Mouse (Mus musculus) intestine, embryonic 16.5 days (tissue): ENCODE measurements around the gene Mki67. TPM values are rescaled to one million over a fixed set of nuclear protein-coding genes. Genes with fewer than 3 reads are reported as not detected.
A peak's percentile ranks its signal among the peaks of the same experiment; 100 is the strongest.
"Not testable (repeated sequence)": the region's sequence is repeated elsewhere in the genome, so short reads cannot be mapped to it uniquely, and the experiment has no call there.

Experiments used
- ATAC-seq: fragments of 200-750 bp; cut with Nextera tagmentation; 2 replicates; pipeline ENCODE4 v1.8.0; 2017; ENCODE audit warnings: moderate TSS enrichment, moderate library complexity
- H3K27ac ChIP-seq: fragments of 300-500 bp; sonication (generic); 2 replicates; pipeline ENCODE4 v1.5.1; 2014; ENCODE audit warnings: mild to moderate bottlenecking, low read length
- H3K27me3 ChIP-seq: fragments of 300-500 bp; sonication (generic); replicated peaks from 2 replicates; pipeline ENCODE4 v1.6.1; 2014; ENCODE audit warnings: low read length, control low read depth, mixed read lengths; ENCODE audit not compliant: control insufficient read depth, insufficient read depth
- H3K36me3 ChIP-seq: fragments of 300-500 bp; sonication (generic); 2 replicates; pipeline ENCODE4 v1.6.1; 2014; ENCODE audit warnings: low read length, control low read depth; ENCODE audit not compliant: control insufficient read depth, insufficient read depth
- H3K4me1 ChIP-seq: fragments of 300-500 bp; sonication (generic); 2 replicates; pipeline ENCODE4 v1.6.1; 2014; ENCODE audit warnings: low read length, control low read depth, mixed read lengths; ENCODE audit not compliant: control insufficient read depth, insufficient read depth
- H3K4me2 ChIP-seq: fragments of 300-500 bp; sonication (generic); 2 replicates; pipeline ENCODE4 v1.6.1; 2014; ENCODE audit warnings: low read depth, low read length, control low read depth
- H3K4me3 ChIP-seq: fragments of 300-500 bp; sonication (generic); 2 replicates; pipeline ENCODE4 v1.5.1; 2014; ENCODE audit warnings: mild to moderate bottlenecking, low read length
- H3K9ac ChIP-seq: fragments of 300-500 bp; sonication (generic); 2 replicates; pipeline ENCODE4 v1.6.1; 2014; ENCODE audit warnings: low read depth, low read length
- H3K9me3 ChIP-seq: fragments of 300-500 bp; sonication (generic); 2 replicates; pipeline ENCODE4 v1.6.1; 2016; ENCODE audit warnings: low read length, control low read depth; ENCODE audit not compliant: control insufficient read depth
- WGBS: fragments of 180-500 bp; shearing (Covaris S2); extraction: QIAGEN DNeasy Blood & Tissue Kit; methylation state at CpG from one replicate; pipeline ENCODE4 v1.1.7; 2014; 5-methylcytosine and 5-hydroxymethylcytosine counted together
- polyA plus RNA-seq: library from polyadenylated mRNA; unstranded; fragments of >200 nt; fragmentation: Nextera tagmentation; extraction: Ambion mirVana; gene quantifications from 2 replicates; pipeline ENCODE4 v1.2.1, GENCODE M21; 2015

Gene Mki67
- polyA plus RNA-seq, 1 experiment from 2014 or later, result 23.2 TPM

DNA sequence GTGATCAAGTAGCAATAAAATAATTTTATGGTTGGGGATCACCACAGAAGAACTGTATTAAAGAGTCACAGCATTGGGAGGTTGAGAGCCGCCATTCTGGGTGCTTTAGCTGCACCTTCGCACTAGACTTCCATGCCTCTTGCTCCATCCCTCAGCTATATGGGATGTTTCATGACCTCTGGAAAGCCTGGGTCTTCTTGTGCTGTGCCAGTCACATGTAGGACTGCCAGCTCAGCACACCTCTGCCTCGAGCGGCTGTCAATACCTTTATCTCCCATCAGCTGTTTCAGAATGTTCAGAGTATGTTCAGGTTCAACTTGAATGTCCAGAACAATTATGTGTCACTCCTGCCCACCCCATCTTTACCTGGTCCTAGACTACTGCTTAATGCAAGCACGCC is 24.2 kb downstream of the Mki67 start:
- no peaks in the 10 kb centered on the region for H3K4me1 ChIP-seq
- no peaks in the 10 kb centered on the region for H3K27me3 ChIP-seq
- no peak overlapping the region for H3K27ac ChIP-seq
- peaks cover 51% of the 10 kb centered on the region for H3K36me3 ChIP-seq
- no peaks in the 10 kb centered on the region for H3K9me3 ChIP-seq
- no peak overlapping the region for H3K4me3 ChIP-seq
- WGBS, result 92% methylated on average over 5 of the region's 5 CpGs
- no peak overlapping the region for H3K9ac ChIP-seq
- ATAC-seq, result no peak
- H3K4me2 ChIP-seq, result no peak overlapping the region

DNA sequence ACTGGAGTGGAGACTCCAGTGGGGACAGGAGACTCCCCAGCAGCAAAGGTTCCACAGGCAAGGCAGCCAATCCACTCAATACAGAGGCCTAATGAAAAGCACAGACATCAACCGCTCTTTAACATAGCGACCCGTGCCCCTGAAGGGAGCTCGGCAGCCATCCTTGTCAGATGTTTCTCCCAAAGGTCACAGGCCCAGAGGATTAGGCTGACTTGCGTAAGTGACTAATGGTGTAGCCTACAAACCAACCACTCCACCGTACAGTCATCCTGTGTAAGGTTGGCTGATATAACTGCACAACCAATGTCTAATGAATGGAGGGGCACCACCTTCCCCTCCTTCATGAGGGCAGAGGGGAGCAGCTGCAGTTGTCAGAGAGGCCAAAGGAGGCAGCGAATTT is 26.8 kb downstream of the Mki67 start:
- Histone ChIP-seq H3K27ac (no peak overlapping the region), H3K36me3 (peaks cover 42% of the 10 kb centered on the region), H3K9me3 (no peaks in the 10 kb centered on the region), H3K4me2 (no peak overlapping the region), H3K4me3 (no peak overlapping the region), H3K9ac (no peak overlapping the region), H3K4me1 (no peaks in the 10 kb centered on the region), H3K27me3 (no peaks in the 10 kb centered on the region)
- ATAC-seq, result no peak
- WGBS, result 94% methylated on average over 7 of the region's 7 CpGs

DNA sequence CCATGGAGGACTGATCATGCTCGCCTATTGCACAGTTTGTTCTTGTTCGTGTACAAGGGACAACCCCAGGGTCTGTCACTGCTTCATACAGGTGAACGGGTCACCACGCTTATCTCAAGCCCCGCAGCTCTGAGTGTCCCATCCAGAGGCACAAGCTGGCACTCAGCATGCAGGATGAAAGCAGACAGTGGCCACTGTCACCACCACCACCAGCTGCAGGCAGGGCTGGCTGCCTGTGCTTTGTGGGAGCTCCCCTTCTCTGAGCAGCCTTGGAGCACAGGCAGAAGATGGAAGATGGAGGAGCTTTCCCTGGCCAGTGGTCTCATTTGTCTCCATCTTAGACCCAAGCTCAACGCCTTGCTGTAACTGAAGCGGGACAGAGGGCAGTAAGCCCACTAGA is 31.2 kb downstream of the Mki67 start:
- H3K4me2 ChIP-seq, result no peak overlapping the region
- H3K27ac ChIP-seq, result no peak overlapping the region
- 81% methylated on average over 7 of the region's 7 CpGs for WGBS

DNA sequence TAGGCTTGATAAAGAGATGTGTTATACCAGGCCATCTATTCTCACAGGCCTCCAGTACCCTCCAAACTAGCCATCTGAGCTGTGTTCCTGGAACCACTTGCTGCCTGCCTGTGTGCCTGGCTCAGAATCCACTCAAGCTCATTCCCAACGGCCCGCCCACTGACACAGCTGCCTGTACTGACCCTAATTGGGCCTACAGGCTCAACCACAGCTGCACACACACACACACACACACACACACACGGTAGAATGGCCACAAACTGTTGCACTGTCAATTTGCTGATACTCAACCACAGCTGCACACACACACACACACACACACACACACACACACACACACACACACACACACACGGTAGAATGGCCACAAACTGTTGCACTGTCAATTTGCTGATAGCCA is 32.1 kb downstream of the Mki67 start:
- not testable (repeated sequence) for H3K4me2 ChIP-seq, H3K4me1 ChIP-seq, H3K4me3 ChIP-seq, H3K9ac ChIP-seq, H3K9me3 ChIP-seq, H3K27ac ChIP-seq, H3K27me3 ChIP-seq
- ATAC-seq, result peak; percentile 41; the same call in 1 of the 2 replicates
- H3K36me3 ChIP-seq, result peaks cover 22% of the 10 kb centered on the region
- 60% methylated on average over 4 of the region's 4 CpGs for WGBS

More for the DNA sequence above, 31.2 kb downstream of the Mki67 start:
- Histone ChIP-seq H3K4me1 (no peaks in the 10 kb centered on the region), H3K4me3 (no peak overlapping the region), H3K36me3 (peaks cover 25% of the 10 kb centered on the region), H3K27me3 (no peaks in the 10 kb centered on the region), H3K9me3 (no peaks in the 10 kb centered on the region), H3K9ac (no peak overlapping the region)
- no peak for ATAC-seq

DNA sequence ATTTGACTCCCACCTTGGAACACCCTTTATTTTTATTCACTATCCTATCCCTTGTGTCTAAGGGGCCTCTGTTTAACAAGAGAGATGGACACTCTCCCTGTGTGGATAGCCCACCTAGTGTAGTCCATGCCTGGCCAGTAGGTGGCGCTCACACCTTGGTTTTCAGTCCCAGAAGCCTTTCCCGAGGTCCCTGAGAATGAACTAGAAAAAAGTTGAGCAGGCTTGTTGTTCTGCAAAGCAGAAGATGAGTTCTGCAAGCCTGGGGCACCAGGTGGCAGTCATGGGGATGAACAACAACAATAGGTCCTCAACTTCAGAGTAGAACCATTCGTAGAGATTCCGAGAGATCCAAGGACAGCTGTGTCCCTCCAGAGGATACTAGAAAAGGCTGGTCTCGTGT is 35.8 kb downstream of the Mki67 start:
- Histone ChIP-seq H3K27ac (no peak overlapping the region), H3K27me3 (no peaks in the 10 kb centered on the region), H3K36me3 (peaks cover 4% of the 10 kb centered on the region; the same call in 1 of the 2 replicates), H3K4me1 (no peaks in the 10 kb centered on the region), H3K4me3 (no peak overlapping the region), H3K9ac (no peak overlapping the region), H3K9me3 (no peaks in the 10 kb centered on the region), H3K4me2 (no peak overlapping the region)
- 72% methylated on average over 5 of the region's 5 CpGs for WGBS
- no peak for ATAC-seq

DNA sequence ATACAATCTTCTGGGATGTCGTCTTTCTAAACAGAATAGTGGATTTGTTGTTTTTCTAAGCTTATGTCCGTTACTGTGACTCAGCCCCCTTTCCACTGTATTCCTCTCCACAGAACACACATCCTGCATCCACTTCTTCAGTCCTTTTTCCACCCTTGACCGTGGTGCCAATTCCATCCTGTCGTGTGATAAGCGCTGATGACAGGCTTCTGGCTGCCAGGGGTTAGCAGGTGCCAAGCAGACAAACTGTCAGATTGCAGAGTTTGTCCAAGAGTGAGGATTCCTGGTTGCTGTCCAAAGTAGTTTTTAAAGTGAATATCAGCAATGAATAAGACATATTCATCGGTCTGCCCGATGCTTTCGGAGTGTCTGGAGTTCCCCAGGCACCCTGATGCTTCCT is 39.4 kb downstream of the Mki67 start:
- Histone ChIP-seq H3K27me3 (no peaks in the 10 kb centered on the region), H3K36me3 (no peaks in the 10 kb centered on the region), H3K4me3 (no peak overlapping the region), H3K4me2 (no peak overlapping the region), H3K9me3 (no peaks in the 10 kb centered on the region), H3K27ac (no peak overlapping the region), H3K4me1 (no peaks in the 10 kb centered on the region), H3K9ac (no peak overlapping the region)
- WGBS, result 86% methylated on average over 8 of the region's 8 CpGs
- ATAC-seq, result no peak

DNA sequence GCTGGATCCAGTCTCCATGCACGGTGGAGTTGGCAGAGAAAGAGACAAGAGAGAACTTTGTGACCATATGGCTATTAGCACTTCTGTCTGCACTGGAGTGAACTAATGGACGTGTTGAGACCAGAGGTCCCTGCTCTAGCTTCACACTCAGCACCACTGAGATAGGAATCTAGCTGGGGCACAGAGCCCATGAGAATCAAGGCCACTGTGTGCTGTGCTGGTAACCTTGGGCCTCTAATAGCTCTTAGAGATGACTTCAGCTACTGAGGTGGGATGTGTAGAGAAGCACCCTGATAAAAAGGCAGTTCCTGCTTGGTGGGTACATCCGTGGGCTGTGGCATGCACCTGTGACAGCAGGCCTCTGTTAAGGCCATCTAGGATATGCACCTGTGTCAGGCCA is 42.6 kb downstream of the Mki67 start:
- H3K9ac ChIP-seq, result no peak overlapping the region
- WGBS, result 77% methylated on average over 3 of the region's 3 CpGs
- no peak overlapping the region for H3K4me2 ChIP-seq
- no peak for ATAC-seq
- H3K9me3 ChIP-seq, result no peaks in the 10 kb centered on the region
- no peak overlapping the region for H3K27ac ChIP-seq
- H3K4me1 ChIP-seq, result no peaks in the 10 kb centered on the region
- no peak overlapping the region for H3K4me3 ChIP-seq
- no peaks in the 10 kb centered on the region for H3K27me3 ChIP-seq
- no peaks in the 10 kb centered on the region for H3K36me3 ChIP-seq

DNA sequence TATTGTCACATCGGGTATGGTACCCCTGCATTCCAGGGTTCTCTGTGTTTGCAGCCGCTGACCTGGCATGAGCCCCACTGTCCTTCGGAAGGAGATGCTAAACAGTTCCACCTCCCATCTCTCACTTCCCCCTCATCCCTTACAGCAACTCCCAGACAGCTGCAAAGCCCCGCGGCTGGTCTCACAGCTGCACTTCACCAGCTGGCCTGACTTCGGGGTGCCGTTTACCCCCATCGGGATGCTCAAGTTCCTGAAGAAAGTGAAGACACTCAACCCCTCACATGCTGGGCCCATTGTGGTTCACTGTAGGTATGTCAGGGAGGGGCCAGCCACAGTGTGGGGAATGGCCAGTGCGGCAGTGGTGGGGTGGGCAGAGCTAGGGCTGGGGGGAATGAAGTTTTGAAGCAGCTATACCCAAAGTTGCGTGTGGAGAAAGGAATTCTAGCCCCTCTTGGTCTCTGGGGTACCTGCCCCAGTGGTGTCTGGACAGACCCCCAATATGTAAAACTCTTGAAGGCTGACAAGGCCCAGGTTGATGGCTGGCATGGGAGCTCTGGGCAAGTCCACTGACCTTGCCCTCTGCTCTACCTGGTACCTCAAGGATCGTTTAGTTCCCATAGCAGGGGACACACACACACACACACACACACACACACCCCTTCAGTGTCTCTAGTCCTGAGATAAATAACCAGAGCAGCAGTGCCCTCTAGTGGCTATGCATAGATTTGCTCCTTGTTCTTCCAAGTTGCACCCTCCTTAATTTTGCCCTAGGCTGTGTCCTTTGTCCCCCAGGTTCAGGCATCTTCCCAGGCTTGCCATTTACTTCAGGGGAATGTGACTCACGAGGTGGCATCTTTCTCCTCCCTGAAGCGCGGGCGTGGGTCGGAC is 47.1 kb downstream of the Mki67 start:
- ATAC-seq, result peak; percentile 42
- H3K4me2 ChIP-seq, result no peak overlapping the region
- H3K9ac ChIP-seq, result no peak overlapping the region
- 37% methylated on average over 16 of the region's 16 CpGs for WGBS
- H3K36me3 ChIP-seq, result no peaks in the 10 kb centered on the region
- H3K27ac ChIP-seq, result no peak overlapping the region
- H3K4me3 ChIP-seq, result no peak overlapping the region
- no peaks in the 10 kb centered on the region for H3K9me3 ChIP-seq
- no peaks in the 10 kb centered on the region for H3K4me1 ChIP-seq
- no peaks in the 10 kb centered on the region for H3K27me3 ChIP-seq

DNA sequence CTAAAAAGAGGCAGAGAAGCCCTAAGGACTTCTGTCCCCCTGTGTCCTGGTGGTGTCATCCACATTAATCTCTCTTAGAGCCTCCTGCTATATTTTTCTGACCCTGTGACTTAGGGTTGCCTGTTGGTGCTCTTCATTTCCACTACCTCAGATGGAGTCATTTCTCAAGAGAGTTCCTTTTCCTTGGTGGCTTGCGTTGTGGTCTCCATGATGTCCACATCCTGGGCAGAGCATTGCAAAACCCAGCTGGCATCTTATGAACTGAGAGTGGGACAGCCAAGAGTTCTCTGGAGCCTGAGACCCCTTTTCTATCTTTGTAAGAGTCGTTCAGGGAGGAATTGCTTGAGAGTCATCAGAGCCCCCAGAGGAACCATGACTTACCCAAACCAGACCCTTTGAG is 49.8 kb downstream of the Mki67 start:
- WGBS, result 75% methylated on average over 2 of the region's 2 CpGs
- no peak overlapping the region for H3K4me2 ChIP-seq
- H3K36me3 ChIP-seq, result no peaks in the 10 kb centered on the region
- H3K9ac ChIP-seq, result no peak overlapping the region
- H3K27me3 ChIP-seq, result no peaks in the 10 kb centered on the region
- no peak overlapping the region for H3K4me3 ChIP-seq
- no peaks in the 10 kb centered on the region for H3K9me3 ChIP-seq
- H3K27ac ChIP-seq, result no peak overlapping the region
- no peak for ATAC-seq
- H3K4me1 ChIP-seq, result no peaks in the 10 kb centered on the region

DNA sequence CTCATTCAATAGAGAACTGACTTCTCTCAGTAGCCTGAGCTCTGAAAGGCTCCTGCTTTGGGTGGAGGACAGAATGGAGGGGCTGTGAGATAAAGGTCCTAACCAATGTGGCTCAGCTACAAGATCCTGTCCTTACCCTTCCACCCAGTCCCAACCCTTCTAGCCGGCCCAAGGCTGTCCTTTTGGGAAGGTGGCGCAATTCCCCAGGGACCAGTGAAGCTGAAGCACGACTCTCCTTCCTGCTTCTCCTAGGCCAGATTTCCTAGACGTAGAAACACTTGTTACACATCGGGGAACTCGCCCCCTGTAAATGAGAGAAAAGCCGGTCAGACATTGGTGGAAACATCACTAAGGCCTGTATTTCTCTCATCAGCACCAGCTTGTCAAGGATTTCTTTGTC is 52.0 kb downstream of the Mki67 start:
- H3K4me3 ChIP-seq, result no peak overlapping the region
- no peaks in the 10 kb centered on the region for H3K36me3 ChIP-seq
- H3K4me2 ChIP-seq, result no peak overlapping the region
- H3K9ac ChIP-seq, result no peak overlapping the region
- ATAC-seq, result no peak
- no peaks in the 10 kb centered on the region for H3K27me3 ChIP-seq
- WGBS, result 77% methylated on average over 7 of the region's 7 CpGs
- no peaks in the 10 kb centered on the region for H3K9me3 ChIP-seq
- no peak overlapping the region for H3K27ac ChIP-seq
- H3K4me1 ChIP-seq, result no peaks in the 10 kb centered on the region
